Mouse (Mus musculus) midbrain, embryonic 14.5 days (tissue): ENCODE measurements around the gene Tcaf3. TPM values are rescaled to one million over a fixed set of nuclear protein-coding genes. Genes with fewer than 3 reads are reported as not detected.

Experiments
- ATAC-seq: fragments of 200-750 bp; cut with Nextera tagmentation; 2 replicates; pipeline ENCODE4 v1.8.0; 2017; ENCODE audit warnings: moderate number of reproducible peaks, moderate library complexity; ENCODE audit not compliant: low FRiP score, low TSS enrichment
- DNase-seq: peaks from one replicate; pipeline ENCODE4 v3.0.0-alpha.2; 2015
- H3K27ac ChIP-seq: fragments of 300-500 bp; sonication (generic); replicated peaks from 2 replicates; pipeline ENCODE4 v1.5.1; 2014; ENCODE audit warnings: mild to moderate bottlenecking, low read depth, low read length, moderate library complexity
- H3K27me3 ChIP-seq: fragments of 300-500 bp; sonication (generic); 2 replicates; pipeline ENCODE4 v1.6.1; 2014; ENCODE audit warnings: low read length, control low read depth, mixed read lengths; ENCODE audit not compliant: control insufficient read depth, insufficient read depth
- H3K36me3 ChIP-seq: fragments of 300-500 bp; sonication (generic); 2 replicates; pipeline ENCODE4 v1.6.1; 2014; ENCODE audit warnings: low read length, control low read depth; ENCODE audit not compliant: control insufficient read depth, insufficient read depth
- H3K4me1 ChIP-seq: fragments of 300-500 bp; sonication (generic); 2 replicates; pipeline ENCODE4 v1.6.1; 2014; ENCODE audit warnings: mild to moderate bottlenecking, antibody characterized with exemption, low read length, control low read depth; ENCODE audit not compliant: control insufficient read depth, insufficient read depth
- H3K4me2 ChIP-seq: fragments of 300-500 bp; sonication (generic); 2 replicates; pipeline ENCODE4 v1.6.1; 2014; ENCODE audit warnings: mild to moderate bottlenecking, low read length, moderate library complexity
- H3K4me3 ChIP-seq: fragments of 300-500 bp; sonication (generic); replicated peaks from 2 replicates; pipeline ENCODE4 v1.5.1; 2014; ENCODE audit warnings: low read depth, low read length
- H3K9ac ChIP-seq: fragments of 300-500 bp; sonication (generic); replicated peaks from 2 replicates; pipeline ENCODE4 v1.6.1; 2014; ENCODE audit warnings: mild to moderate bottlenecking, low read length, moderate library complexity
- H3K9me3 ChIP-seq: fragments of 300-500 bp; sonication (generic); 2 replicates; pipeline ENCODE4 v1.6.1; 2016; ENCODE audit warnings: low read length, control low read depth, mixed read lengths; ENCODE audit not compliant: control insufficient read depth
- WGBS: fragments of 180-500 bp; shearing (Covaris S2); extraction: QIAGEN DNeasy Blood & Tissue Kit; methylation state at CpG from one replicate; pipeline ENCODE4 v1.1.7; 2014; 5-methylcytosine and 5-hydroxymethylcytosine counted together
- polyA plus RNA-seq: library from polyadenylated mRNA; unstranded; fragments of >200 nt; fragmentation: Nextera tagmentation; extraction: Ambion mirVana; gene quantifications from 2 replicates; pipeline ENCODE4 v1.2.1, GENCODE M21; 2014

Tcaf3 gene
- polyA plus RNA-seq, 1 experiment from 2014 or later, result not detected

- H3K4me1 ChIP-seq, result no peaks in the 10 kb centered on the region
- H3K27ac ChIP-seq, result no peak overlapping the region
- ATAC-seq (no peak), DNase-seq (no peak)
- no peaks in the 10 kb centered on the region for H3K27me3 ChIP-seq
- WGBS, result 86% methylated on average over 5 of the region's 5 CpGs
- no peak overlapping the region for H3K4me3 ChIP-seq
- H3K9ac ChIP-seq, result no peak overlapping the region
- no peaks in the 10 kb centered on the region for H3K36me3 ChIP-seq
- no peak overlapping the region for H3K4me2 ChIP-seq
- H3K9me3 ChIP-seq, result no peaks in the 10 kb centered on the region
Observed at GRCm38 (mm10) chr6:42586569-42586968, 10.9 kb downstream of the Tcaf3 start.

DNA sequence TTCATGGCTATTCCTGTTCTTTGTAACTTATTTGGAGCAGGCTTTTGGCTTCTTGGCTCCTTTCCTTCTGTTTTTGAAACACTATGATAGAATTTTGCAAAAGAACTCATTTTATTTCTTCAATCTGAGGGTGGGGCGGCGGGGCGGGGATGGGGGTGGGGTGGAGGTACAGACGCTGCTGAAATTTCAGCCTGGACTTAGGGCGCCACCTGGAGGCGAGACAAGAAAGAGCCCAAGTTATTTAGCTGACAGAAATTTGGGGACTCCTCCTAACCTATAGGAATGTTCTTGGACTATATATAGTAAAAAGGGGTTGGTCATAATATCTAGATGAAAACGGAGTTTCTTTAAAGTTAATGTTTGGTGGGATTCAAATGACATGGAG, 14.0 kb downstream of the Tcaf3 start:
- H3K4me3 ChIP-seq, result no peak overlapping the region
- no peaks in the 10 kb centered on the region for H3K4me1 ChIP-seq
- no peak overlapping the region for H3K4me2 ChIP-seq
- H3K9ac ChIP-seq, result no peak overlapping the region
- H3K9me3 ChIP-seq, result no peaks in the 10 kb centered on the region
- no peaks in the 10 kb centered on the region for H3K27me3 ChIP-seq
- ATAC-seq (no peak), DNase-seq (peak; percentile 69)
- WGBS, result 2% methylated on average over 7 of the region's 7 CpGs
- no peaks in the 10 kb centered on the region for H3K36me3 ChIP-seq
- H3K27ac ChIP-seq, result no peak overlapping the region

GRCm38 (mm10) chr6:42582741-42583487, 14.6 kb downstream of the Tcaf3 start:
- 71% methylated on average over 9 of the region's 9 CpGs for WGBS
- Histone ChIP-seq H3K4me2 (no peak overlapping the region), H3K27ac (no peak overlapping the region), H3K4me1 (no peaks in the 10 kb centered on the region), H3K9me3 (no peaks in the 10 kb centered on the region), H3K4me3 (no peak overlapping the region), H3K36me3 (no peaks in the 10 kb centered on the region), H3K27me3 (no peaks in the 10 kb centered on the region), H3K9ac (no peak overlapping the region)
- ATAC-seq (no peak), DNase-seq (no peak)

- Histone ChIP-seq H3K4me1 (no peaks in the 10 kb centered on the region), H3K9me3 (no peaks in the 10 kb centered on the region), H3K27me3 (no peaks in the 10 kb centered on the region), H3K4me3 (no peak overlapping the region), H3K36me3 (no peaks in the 10 kb centered on the region), H3K9ac (no peak overlapping the region), H3K27ac (no peak overlapping the region), H3K4me2 (no peak overlapping the region)
- WGBS, result 84% methylated on average over 4 of the region's 4 CpGs
- no peak for DNase-seq
- ATAC-seq, result no peak
Observed at GRCm38 (mm10) chr6:42578678-42579077, 18.8 kb downstream of the Tcaf3 start.

DNA sequence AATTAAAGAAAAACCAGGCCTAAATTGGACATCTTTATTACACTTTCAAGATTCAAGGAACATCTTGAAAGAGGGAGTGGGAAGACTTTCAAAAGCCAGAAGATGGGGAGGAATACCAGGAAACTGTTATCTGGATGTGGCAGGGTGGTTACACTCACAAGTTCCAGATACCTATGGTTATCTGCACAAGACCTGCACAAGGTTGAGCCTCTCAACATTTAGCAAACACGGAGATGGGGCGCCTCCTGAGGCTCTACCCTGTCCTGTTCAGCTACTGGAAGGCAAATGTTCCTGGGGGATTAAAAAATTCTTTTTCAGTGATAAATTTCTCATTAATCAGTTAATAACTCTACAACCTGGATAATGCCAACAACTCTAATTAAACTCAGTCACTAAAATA, 20.1 kb downstream of the Tcaf3 start:
- Histone ChIP-seq H3K36me3 (no peaks in the 10 kb centered on the region), H3K27me3 (no peaks in the 10 kb centered on the region), H3K27ac (no peak overlapping the region), H3K9me3 (no peaks in the 10 kb centered on the region), H3K9ac (no peak overlapping the region), H3K4me2 (no peak overlapping the region), H3K4me3 (no peak overlapping the region), H3K4me1 (no peaks in the 10 kb centered on the region)
- ATAC-seq, result no peak
- 96% methylated on average over 2 of the region's 2 CpGs for WGBS
- DNase-seq, result no peak

DNA sequence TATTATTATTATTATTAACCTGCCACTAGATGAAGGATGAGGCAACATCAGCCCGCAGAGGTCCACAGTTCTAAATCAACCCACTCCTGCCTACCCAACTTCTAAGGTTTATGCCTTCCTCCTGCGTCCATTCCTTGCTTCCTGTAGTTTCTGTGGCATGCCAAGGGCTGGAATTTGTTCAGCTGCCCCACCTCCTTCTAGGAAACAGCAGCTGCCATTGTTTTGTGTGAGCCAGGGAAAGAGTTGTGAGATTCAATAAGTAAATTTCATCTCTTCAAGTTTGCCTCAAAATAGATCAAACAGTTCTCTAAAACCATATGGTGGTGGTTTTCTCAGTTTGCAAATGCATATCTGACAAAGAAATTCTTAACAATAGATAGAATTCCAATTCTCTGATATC, 29.3 kb downstream of the Tcaf3 start:
- no peak for ATAC-seq
- no peak overlapping the region for H3K4me2 ChIP-seq
- 77% methylated on average over 2 of the region's 2 CpGs for WGBS
- no peaks in the 10 kb centered on the region for H3K9me3 ChIP-seq
- no peaks in the 10 kb centered on the region for H3K27me3 ChIP-seq
- H3K4me1 ChIP-seq, result no peaks in the 10 kb centered on the region
- H3K9ac ChIP-seq, result no peak overlapping the region
- H3K27ac ChIP-seq, result no peak overlapping the region
- no peaks in the 10 kb centered on the region for H3K36me3 ChIP-seq
- no peak overlapping the region for H3K4me3 ChIP-seq
- DNase-seq, result no peak

- no peaks in the 10 kb centered on the region for H3K4me1 ChIP-seq
- WGBS, result 93% methylated on average over 2 of the region's 2 CpGs
- no peaks in the 10 kb centered on the region for H3K36me3 ChIP-seq
- no peaks in the 10 kb centered on the region for H3K27me3 ChIP-seq
- H3K4me2 ChIP-seq, result no peak overlapping the region
- ATAC-seq, result no peak
- H3K9me3 ChIP-seq, result no peaks in the 10 kb centered on the region
- DNase-seq, result no peak
- H3K9ac ChIP-seq, result no peak overlapping the region
- no peak overlapping the region for H3K27ac ChIP-seq
- H3K4me3 ChIP-seq, result no peak overlapping the region
Observed at GRCm38 (mm10) chr6:42566076-42566598, 31.4 kb downstream of the Tcaf3 start.

GRCm38 (mm10) chr6:42562280-42562679, 35.2 kb downstream of the Tcaf3 start:
- no peak overlapping the region for H3K27ac ChIP-seq
- H3K4me2 ChIP-seq, result no peak overlapping the region
- no peaks in the 10 kb centered on the region for H3K9me3 ChIP-seq
- ATAC-seq, result no peak
- no peak overlapping the region for H3K4me3 ChIP-seq
- WGBS, result 75% methylated on average over 2 of the region's 2 CpGs
- no peak overlapping the region for H3K9ac ChIP-seq
- no peaks in the 10 kb centered on the region for H3K36me3 ChIP-seq
- no peaks in the 10 kb centered on the region for H3K4me1 ChIP-seq
- no peaks in the 10 kb centered on the region for H3K27me3 ChIP-seq
- DNase-seq, result no peak

DNA sequence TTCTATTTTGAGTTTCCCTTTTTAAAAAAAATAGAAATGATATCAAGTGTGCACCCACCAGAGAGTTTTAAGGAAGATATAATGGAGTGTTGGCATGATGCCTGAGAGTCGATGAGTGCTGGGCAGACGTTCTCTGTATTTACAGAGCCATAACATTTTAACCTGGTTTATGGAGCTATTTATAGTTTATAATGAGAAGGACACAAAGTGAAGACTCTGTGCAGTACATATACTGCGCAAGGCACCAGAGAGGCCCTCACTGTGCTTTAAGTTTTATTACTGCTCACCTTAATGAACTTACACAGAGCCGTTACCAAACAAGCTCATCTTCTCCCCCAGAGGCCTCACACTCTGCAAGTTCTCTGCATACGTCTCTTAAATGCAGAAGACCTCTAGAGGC, 36.6 kb downstream of the Tcaf3 start:
- H3K36me3 ChIP-seq, result no peaks in the 10 kb centered on the region
- H3K4me3 ChIP-seq, result no peak overlapping the region
- H3K4me2 ChIP-seq, result no peak overlapping the region
- H3K9me3 ChIP-seq, result no peaks in the 10 kb centered on the region
- WGBS, result 85% methylated on average over 5 of the region's 5 CpGs
- DNase-seq, result no peak
- no peak overlapping the region for H3K9ac ChIP-seq
- H3K27me3 ChIP-seq, result no peaks in the 10 kb centered on the region
- ATAC-seq, result no peak
- H3K27ac ChIP-seq, result no peak overlapping the region
- no peaks in the 10 kb centered on the region for H3K4me1 ChIP-seq
